Mouse (Mus musculus) intestine, postnatal 0 days (tissue): Measurements from ENCODE around the gene 1700069L16Rik. TPM values are rescaled to one million over a fixed set of nuclear protein-coding genes. Genes with fewer than 3 reads are reported as not detected.

ENCODE experiments used
- ATAC-seq: fragments of 200-750 bp; cut with Nextera tagmentation; 2 replicates; pipeline ENCODE4 v1.8.0; 2017; ENCODE audit warnings: mild to moderate bottlenecking, moderate TSS enrichment, moderate library complexity
- H3K27ac ChIP-seq: fragments of 300-500 bp; sonication (generic); 2 replicates; pipeline ENCODE4 v1.5.1; 2014; ENCODE audit warnings: mild to moderate bottlenecking, low read depth, low read length, moderate library complexity
- H3K27me3 ChIP-seq: fragments of 300-500 bp; sonication (generic); replicated peaks from 2 replicates; pipeline ENCODE4 v1.6.1; 2014; ENCODE audit warnings: low read length, mixed read lengths; ENCODE audit not compliant: control insufficient read depth, insufficient read depth
- H3K36me3 ChIP-seq: fragments of 300-500 bp; sonication (generic); 2 replicates; pipeline ENCODE4 v1.6.1; 2014; ENCODE audit warnings: mild to moderate bottlenecking, moderate library complexity; ENCODE audit not compliant: control insufficient read depth, insufficient read depth
- H3K4me1 ChIP-seq: fragments of 300-500 bp; sonication (generic); replicated peaks from 2 replicates; pipeline ENCODE4 v1.6.1; 2014; ENCODE audit warnings: antibody characterized with exemption, low read length, mixed read lengths; ENCODE audit not compliant: control insufficient read depth, insufficient read depth
- H3K4me2 ChIP-seq: fragments of 300-500 bp; sonication (generic); replicated peaks from 2 replicates; pipeline ENCODE4 v1.6.1; 2014; ENCODE audit warnings: low read depth, mild to moderate bottlenecking, moderate library complexity
- H3K4me3 ChIP-seq: fragments of 300-500 bp; sonication (generic); 2 replicates; pipeline ENCODE4 v1.5.1; 2014; ENCODE audit warnings: low read depth, low read length
- H3K9ac ChIP-seq: fragments of 300-500 bp; sonication (generic); 2 replicates; pipeline ENCODE4 v1.6.1; 2014; ENCODE audit warnings: mild to moderate bottlenecking, low read depth, low read length
- H3K9me3 ChIP-seq: fragments of 300-500 bp; sonication (generic); 2 replicates; pipeline ENCODE4 v1.6.1; 2016; ENCODE audit warnings: mixed run types; ENCODE audit not compliant: control insufficient read depth
- CTCF ChIP-seq: sonication (generic); IDR thresholded peaks from 2 replicates; pipeline ENCODE4 v1.5.1; 2016; ENCODE audit warnings: low read depth, mild to moderate bottlenecking, control low read depth, antibody characterized with exemption, moderate library complexity
- WGBS: fragments of 180-500 bp; shearing (Covaris S2); extraction: QIAGEN DNeasy Blood & Tissue Kit; methylation state at CpG from one replicate; pipeline ENCODE4 v1.1.7; 2014; 5-methylcytosine and 5-hydroxymethylcytosine counted together
- polyA plus RNA-seq: library from polyadenylated mRNA; unstranded; fragments of >200 nt; fragmentation: Nextera tagmentation; extraction: Ambion mirVana; gene quantifications from 2 replicates; pipeline ENCODE4 v1.2.1, GENCODE M21; 2015

1700069L16Rik gene
- polyA plus RNA-seq, 1 experiment from 2014 or later: not detected

DNA sequence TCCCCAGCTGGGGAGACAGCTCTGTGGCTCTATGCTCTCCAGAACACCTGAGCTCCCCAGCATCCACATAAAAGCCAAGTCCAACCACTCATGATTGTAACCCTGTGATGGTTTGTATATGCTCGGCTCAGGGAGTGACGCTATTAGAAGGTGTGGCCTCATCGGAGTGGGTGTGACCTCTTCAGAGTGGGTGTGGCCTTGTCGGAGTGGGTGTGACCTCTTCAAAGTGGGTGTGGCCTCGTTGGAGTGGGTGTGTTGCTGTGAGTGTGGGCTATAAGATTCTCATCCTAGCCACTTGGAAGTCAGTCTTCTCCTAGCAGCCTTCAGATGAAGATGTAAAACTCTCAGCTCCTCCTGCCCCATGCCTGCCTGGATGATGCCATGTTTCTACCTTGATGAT, 37.1 kb downstream of the 1700069L16Rik start:
- H3K9ac ChIP-seq: no peak overlapping the region
- no peaks in the 10 kb centered on the region for H3K36me3 ChIP-seq
- 75% methylated on average over 5 of the region's 5 CpGs for WGBS
- H3K4me3 ChIP-seq: no peak overlapping the region
- H3K27me3 ChIP-seq: no peaks in the 10 kb centered on the region
- no peak overlapping the region for H3K4me2 ChIP-seq
- H3K27ac ChIP-seq: no peak overlapping the region
- no peaks in the 10 kb centered on the region for H3K4me1 ChIP-seq
- ATAC-seq: no peak
- TF ChIP-seq CTCF: no peak
- H3K9me3 ChIP-seq: no peaks in the 10 kb centered on the region

DNA sequence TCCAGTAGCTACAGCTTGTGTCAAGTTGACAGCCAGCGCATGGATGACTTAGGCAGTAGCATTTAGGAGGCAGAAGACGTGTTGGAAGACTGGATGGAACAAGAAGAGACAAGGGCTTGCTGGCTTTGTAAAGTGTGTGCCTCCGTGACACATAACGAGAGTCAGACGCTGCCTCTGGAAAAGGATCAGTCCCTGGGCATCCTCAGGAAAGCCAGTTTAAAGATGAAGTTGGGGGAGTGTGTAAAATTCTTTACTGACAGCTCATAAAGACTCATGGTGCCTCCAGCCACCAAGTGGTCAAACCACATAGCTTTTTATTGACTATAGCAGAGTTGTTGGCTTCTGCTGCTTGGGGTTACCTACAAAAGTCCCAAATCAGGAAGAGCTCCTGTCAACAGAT, 39.1 kb downstream of the 1700069L16Rik start:
- TF ChIP-seq CTCF: peak; percentile 10; the same call in 1 of the 2 replicates
- Histone ChIP-seq H3K9me3 (no peaks in the 10 kb centered on the region), H3K36me3 (no peaks in the 10 kb centered on the region), H3K27ac (no peak overlapping the region), H3K4me2 (no peak overlapping the region), H3K4me1 (no peaks in the 10 kb centered on the region), H3K4me3 (no peak overlapping the region), H3K27me3 (no peaks in the 10 kb centered on the region), H3K9ac (no peak overlapping the region)
- 77% methylated on average over 5 of the region's 5 CpGs for WGBS
- ATAC-seq: no peak

DNA sequence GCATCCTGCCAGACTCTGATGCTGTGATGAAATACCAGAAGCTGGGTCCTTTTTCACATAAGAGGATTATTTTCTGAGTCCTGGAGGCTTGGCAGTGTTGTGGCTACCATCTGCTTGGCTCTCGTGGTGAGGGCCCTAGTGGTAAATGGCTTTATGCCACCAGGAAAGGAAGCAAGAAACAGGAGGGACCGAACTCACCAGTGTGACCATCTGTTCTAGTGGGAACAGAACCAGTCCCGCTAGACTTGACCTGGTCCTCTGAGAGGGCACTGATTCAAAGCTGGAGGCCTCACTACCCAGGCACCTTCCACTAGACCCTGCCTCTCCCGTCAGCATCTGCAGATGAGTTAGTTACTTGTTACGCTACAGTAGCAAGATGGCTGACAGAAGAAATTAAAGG, 41.3 kb downstream of the 1700069L16Rik start:
- TF ChIP-seq CTCF: no peak
- Histone ChIP-seq H3K9me3 (no peaks in the 10 kb centered on the region), H3K27me3 (no peaks in the 10 kb centered on the region), H3K27ac (no peak overlapping the region), H3K4me3 (no peak overlapping the region), H3K4me2 (no peak overlapping the region), H3K36me3 (no peaks in the 10 kb centered on the region), H3K9ac (no peak overlapping the region), H3K4me1 (no peaks in the 10 kb centered on the region)
- 76% methylated on average over 5 of the region's 5 CpGs for WGBS
- no peak for ATAC-seq

DNA sequence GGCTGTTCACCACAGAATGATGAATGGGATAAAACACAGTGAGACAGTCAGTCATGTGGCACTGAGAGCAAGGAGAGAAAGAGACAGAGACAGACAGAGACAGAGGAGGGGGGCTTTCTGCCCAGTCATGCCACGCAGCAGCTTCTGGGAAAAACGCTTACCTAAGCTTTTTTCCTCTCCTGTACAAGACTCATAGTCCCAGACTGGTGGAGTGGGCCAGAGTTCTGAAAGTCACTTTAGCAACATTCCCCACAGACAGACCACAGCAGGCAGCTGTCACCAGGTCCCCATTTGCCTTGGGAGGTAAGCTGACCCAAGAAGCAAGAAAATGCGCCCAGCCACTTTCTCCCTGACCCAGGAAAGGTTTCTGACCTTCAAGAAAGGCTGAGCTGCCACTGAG, 42.1 kb downstream of the 1700069L16Rik start:
- TF ChIP-seq CTCF: no peak
- WGBS: 75% methylated on average over 3 of the region's 3 CpGs
- Histone ChIP-seq H3K9me3 (no peaks in the 10 kb centered on the region), H3K4me1 (no peaks in the 10 kb centered on the region), H3K27ac (no peak overlapping the region), H3K4me3 (no peak overlapping the region), H3K36me3 (no peaks in the 10 kb centered on the region), H3K4me2 (no peak overlapping the region), H3K27me3 (no peaks in the 10 kb centered on the region), H3K9ac (no peak overlapping the region)
- ATAC-seq: no peak

DNA sequence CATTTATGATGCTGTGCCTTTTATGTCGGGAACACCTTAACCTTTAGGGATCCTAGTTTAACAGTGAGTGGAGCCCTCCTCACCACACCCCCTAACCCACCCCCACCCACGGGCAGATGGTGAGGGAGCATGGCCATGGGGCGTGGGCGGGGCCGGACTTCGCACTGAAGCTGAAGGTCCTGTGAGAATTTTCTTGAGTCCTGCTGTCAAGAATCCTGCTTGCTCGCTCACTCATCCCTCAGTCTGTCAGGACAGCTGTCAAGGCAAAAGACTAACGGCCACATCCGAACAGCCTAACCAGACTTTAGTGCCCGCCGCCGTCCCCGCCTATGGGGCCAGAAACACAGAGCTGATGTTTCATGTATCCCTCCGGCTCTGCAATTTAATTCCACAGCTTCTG, 43.4 kb downstream of the 1700069L16Rik start:
- H3K4me2 ChIP-seq: no peak overlapping the region
- H3K4me3 ChIP-seq: no peak overlapping the region
- no peaks in the 10 kb centered on the region for H3K4me1 ChIP-seq
- no peak overlapping the region for H3K9ac ChIP-seq
- H3K9me3 ChIP-seq: no peaks in the 10 kb centered on the region
- no peak for TF ChIP-seq CTCF
- no peak overlapping the region for H3K27ac ChIP-seq
- H3K36me3 ChIP-seq: no peaks in the 10 kb centered on the region
- 69% methylated on average over 14 of the region's 14 CpGs for WGBS
- H3K27me3 ChIP-seq: no peaks in the 10 kb centered on the region
- ATAC-seq: no peak

DNA sequence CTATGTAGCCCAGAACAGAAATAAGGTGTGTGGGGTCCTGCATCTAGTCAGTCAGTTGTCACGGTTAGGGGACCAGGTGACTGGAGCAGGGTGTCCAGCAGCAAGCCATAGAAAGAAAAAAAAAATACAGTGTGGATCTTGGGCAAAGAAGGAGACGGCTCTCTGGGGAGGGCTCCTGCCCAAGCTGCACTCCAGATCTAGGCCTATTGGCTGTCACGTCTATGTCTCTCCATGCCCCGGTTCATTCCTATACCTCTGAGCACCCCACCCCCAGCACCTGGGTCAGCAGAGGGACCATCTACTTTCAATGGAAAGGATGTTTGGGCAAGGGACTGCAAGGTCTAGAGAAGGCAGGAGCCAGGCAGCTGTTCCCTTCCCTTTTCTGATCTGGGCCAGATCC, 45.1 kb downstream of the 1700069L16Rik start:
- no peaks in the 10 kb centered on the region for H3K27me3 ChIP-seq
- H3K4me3 ChIP-seq: no peak overlapping the region
- no peaks in the 10 kb centered on the region for H3K36me3 ChIP-seq
- no peak overlapping the region for H3K27ac ChIP-seq
- no peak for TF ChIP-seq CTCF
- H3K9ac ChIP-seq: no peak overlapping the region
- 93% methylated on average over 4 of the region's 4 CpGs for WGBS
- no peak for ATAC-seq
- H3K9me3 ChIP-seq: no peaks in the 10 kb centered on the region
- H3K4me2 ChIP-seq: no peak overlapping the region
- H3K4me1 ChIP-seq: no peaks in the 10 kb centered on the region
